Mouse (Mus musculus) cerebral cortex, adult 2 months (tissue): ENCODE results near the gene 1700030J22Rik.

Experiments used
- WGBS: fragments of 180-500 bp; shearing (Covaris S2); methylation state at CpG from one replicate; pipeline ENCODE4 v1.1.7; 2018; 5-methylcytosine and 5-hydroxymethylcytosine counted together

1700030J22Rik gene

GRCm38 (mm10) chr8:116978631-116979256 lies at the start of gene 1700030J22Rik:
TSS of gene 1700030J22Rik (minus strand) at chr8:116978959.
- WGBS, result under 1% methylated on average over 46 of the region's 46 CpGs

- WGBS, result 91% methylated on average over 5 of the region's 5 CpGs
Measured at GRCm38 (mm10) chr8:117027601-117028000, 48.8 kb upstream of the 1700030J22Rik start.

- WGBS, result 49% methylated on average over 1 of the region's 1 CpGs
Measured at GRCm38 (mm10) chr8:117022297-117022993, 43.7 kb upstream of the 1700030J22Rik start.

- 65% methylated on average over 18 of the region's 18 CpGs for WGBS
Measured at GRCm38 (mm10) chr8:117019323-117020275, 40.8 kb upstream of the 1700030J22Rik start.

GRCm38 (mm10) chr8:117017896-117018295 lies 39.1 kb upstream of the 1700030J22Rik start:
- 93% methylated on average over 4 of the region's 4 CpGs for WGBS

GRCm38 (mm10) chr8:117017006-117017405 lies 38.2 kb upstream of the 1700030J22Rik start:
- 65% methylated on average over 8 of the region's 8 CpGs for WGBS

GRCm38 (mm10) chr8:117015670-117016069 lies 36.9 kb upstream of the 1700030J22Rik start:
- 70% methylated on average over 4 of the region's 4 CpGs for WGBS

- 92% methylated on average over 9 of the region's 9 CpGs for WGBS
Measured at GRCm38 (mm10) chr8:117011366-117011765, 32.6 kb upstream of the 1700030J22Rik start.

GRCm38 (mm10) chr8:116994016-116994716 lies 15.4 kb upstream of the 1700030J22Rik start:
- WGBS, result 56% methylated on average over 11 of the region's 11 CpGs

GRCm38 (mm10) chr8:116993095-116993867 lies 14.5 kb upstream of the 1700030J22Rik start, which contains the start of gene Gcsh:
TSS of gene Gcsh (minus strand) at chr8:116993537.
- WGBS, result under 1% methylated on average over 56 of the region's 56 CpGs

- 5% methylated on average over 23 of the region's 23 CpGs for WGBS
Measured at GRCm38 (mm10) chr8:116992176-116992971, 13.6 kb upstream of the 1700030J22Rik start.

GRCm38 (mm10) chr8:116991241-116991640 lies 12.5 kb upstream of the 1700030J22Rik start:
- WGBS, result 90% methylated on average over 8 of the region's 8 CpGs

- WGBS, result 94% methylated on average over 3 of the region's 3 CpGs
Measured at GRCm38 (mm10) chr8:116989842-116990241, 11.1 kb upstream of the 1700030J22Rik start.

- WGBS, result 9% methylated on average over 4 of the region's 4 CpGs
Measured at GRCm38 (mm10) chr8:116980117-116980516, 1.4 kb upstream of the 1700030J22Rik start.

GRCm38 (mm10) chr8:116978052-116978451 lies 707 bp downstream of the 1700030J22Rik start:
- 17% methylated on average over 8 of the region's 8 CpGs for WGBS

- WGBS, result 65% methylated on average over 5 of the region's 5 CpGs
Measured at GRCm38 (mm10) chr8:116975606-116976005, 3.2 kb downstream of the 1700030J22Rik start.

GRCm38 (mm10) chr8:116975066-116975465 lies 3.7 kb downstream of the 1700030J22Rik start:
- 59% methylated on average over 5 of the region's 5 CpGs for WGBS

GRCm38 (mm10) chr8:116969531-116969930 lies 9.2 kb downstream of the 1700030J22Rik start:
- WGBS, result 86% methylated on average over 6 of the region's 6 CpGs

- 49% methylated on average over 9 of the region's 9 CpGs for WGBS
Measured at GRCm38 (mm10) chr8:116954415-116954814, 24.3 kb downstream of the 1700030J22Rik start.

- WGBS, result 84% methylated on average over 8 of the region's 8 CpGs
Measured at GRCm38 (mm10) chr8:116952428-116952827, 26.3 kb downstream of the 1700030J22Rik start.
